Mouse (Mus musculus): ENCODE measurements at regions not wholly inside any gene's neighbourhood (a gene's known extent, or its start where the extent isn't known, plus 50 kb on each side); places are given as distances from the start of the nearest gene placed in this dataset.

DNA sequence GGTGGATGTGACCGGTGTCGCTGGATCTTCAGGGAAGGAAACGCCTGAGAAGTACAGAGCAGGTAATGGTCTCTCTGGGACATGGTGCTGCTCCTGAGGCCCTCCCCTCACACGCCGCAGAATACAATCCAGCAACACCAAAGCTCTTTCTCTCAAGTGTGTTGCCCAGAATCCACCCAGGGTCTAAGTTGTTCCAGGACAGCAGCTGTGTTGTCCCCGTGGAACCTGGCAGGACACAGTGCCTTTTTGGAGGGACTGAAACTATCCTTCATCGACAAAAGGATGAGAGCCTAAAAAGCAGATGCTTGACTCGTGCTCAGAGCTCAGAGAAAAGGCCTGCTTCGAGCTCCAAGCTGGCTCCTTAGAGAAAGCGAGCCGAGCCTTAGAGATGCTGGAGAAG is 77.8 kb upstream of the Irf2bp2 start:
- TF ChIP-seq CTCF (IDR thresholded peaks at IDR 0.05; ENCODE audit: control insufficient read depth, insufficient read depth, insufficient read length) (no peak), CEBPB (IDR thresholded peaks at IDR 0.05; ENCODE audit: low read depth) (no peak), MAX (IDR thresholded peaks at IDR 0.05) (no peak)
